Mouse (Mus musculus) heart, postnatal 0 days (tissue): Measurements from ENCODE around the gene Senp7.

Experiments
- CTCF ChIP-seq: IDR thresholded peaks from 2 replicates; pipeline ENCODE4 v1.5.1; 2016; ENCODE audit warnings: antibody characterized with exemption, control low read depth, low read depth
- EP300 ChIP-seq: IDR thresholded peaks from 2 replicates; pipeline ENCODE4 v1.6.1; 2016; ENCODE audit warnings: antibody characterized with exemption, low read depth

DNA sequence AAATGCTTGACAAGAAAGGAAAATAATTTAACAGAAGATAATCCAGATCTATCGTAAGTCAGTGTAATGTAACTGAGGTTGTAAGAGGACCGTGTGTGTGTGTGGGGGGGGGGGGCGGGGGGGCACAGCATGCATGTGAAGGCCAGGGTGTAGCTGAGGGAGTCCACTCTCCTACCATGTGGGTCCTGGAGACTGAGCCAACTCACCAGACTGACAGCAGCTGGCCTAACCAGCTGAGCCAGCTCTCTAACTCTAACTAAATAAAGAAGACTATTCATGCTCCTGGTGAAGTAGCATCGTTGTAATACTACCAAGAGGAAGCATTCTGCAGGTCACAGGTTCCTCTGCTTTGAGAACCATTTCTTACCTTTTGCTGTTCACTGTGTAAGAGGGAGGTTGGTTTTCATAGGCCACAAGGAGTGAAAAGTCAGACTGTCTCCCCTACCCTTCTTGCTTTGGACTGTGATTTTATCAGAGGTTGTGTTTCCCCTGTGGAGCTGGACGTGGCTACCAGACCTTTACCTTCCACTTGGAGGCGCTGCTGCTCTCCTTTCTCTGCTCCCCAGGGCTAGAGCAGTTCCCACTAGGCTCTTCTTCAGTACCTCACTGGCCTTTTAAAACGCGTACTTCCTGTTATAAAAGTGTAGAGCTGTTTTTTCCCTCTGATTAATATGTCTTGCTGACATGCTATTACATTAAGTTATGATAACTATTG lies 127.9 kb downstream of the Senp7 start:
- TF ChIP-seq CTCF = no peak; the same call in 1 of the 2 replicates
- no peak for TF ChIP-seq EP300
